Mouse (Mus musculus): ENCODE results near the gene Gorab.

The Gorab gene

GRCm38 (mm10) chr1:163403498-163404126 is at the start of gene Gorab:
Gene Gorab, minus strand, starts transcription at chr1:163403669.
- peak; percentile 94 for DNase-seq (ENCODE audit: low spot score)

GRCm38 (mm10) chr1:163443832-163444231 is 40.4 kb upstream of the Gorab start:
- no peak for DNase-seq (ENCODE audit: low spot score)

- no peak for DNase-seq (ENCODE audit: low spot score)
Measured at GRCm38 (mm10) chr1:163439002-163439401, 35.5 kb upstream of the Gorab start.

- no peak for DNase-seq (ENCODE audit: low spot score)
Measured at GRCm38 (mm10) chr1:163423467-163424014, 20.1 kb upstream of the Gorab start.

- no peak for DNase-seq (ENCODE audit: low spot score)
Measured at GRCm38 (mm10) chr1:163417191-163417590, 13.7 kb upstream of the Gorab start.

- DNase-seq (ENCODE audit: low spot score): no peak
Measured at GRCm38 (mm10) chr1:163414200-163414599, 10.7 kb upstream of the Gorab start.

GRCm38 (mm10) chr1:163406203-163406602 is 2.7 kb upstream of the Gorab start:
- DNase-seq (ENCODE audit: low spot score): no peak

- DNase-seq (ENCODE audit: low spot score): no peak
Measured at GRCm38 (mm10) chr1:163391321-163391720, 12.1 kb downstream of the Gorab start.

GRCm38 (mm10) chr1:163390044-163390443 is 13.4 kb downstream of the Gorab start:
- DNase-seq (ENCODE audit: low spot score): no peak

GRCm38 (mm10) chr1:163386196-163386595 is 17.3 kb downstream of the Gorab start:
- DNase-seq (ENCODE audit: low spot score): no peak

GRCm38 (mm10) chr1:163383442-163384027 is 19.9 kb downstream of the Gorab start:
- no peak for DNase-seq (ENCODE audit: low spot score)

- DNase-seq (ENCODE audit: low spot score): no peak
Measured at GRCm38 (mm10) chr1:163382048-163382719, 21.3 kb downstream of the Gorab start.

- DNase-seq (ENCODE audit: low spot score): no peak
Measured at GRCm38 (mm10) chr1:163380591-163380990, 22.9 kb downstream of the Gorab start.

- DNase-seq (ENCODE audit: low spot score): no peak
Measured at GRCm38 (mm10) chr1:163380072-163380471, 23.4 kb downstream of the Gorab start.

GRCm38 (mm10) chr1:163377924-163378323 is 25.5 kb downstream of the Gorab start:
- DNase-seq (ENCODE audit: low spot score): no peak

- DNase-seq (ENCODE audit: low spot score): no peak
Measured at GRCm38 (mm10) chr1:163376818-163377581, 26.5 kb downstream of the Gorab start.

- DNase-seq (ENCODE audit: low spot score): no peak
Measured at GRCm38 (mm10) chr1:163374455-163374854, 29.0 kb downstream of the Gorab start.

GRCm38 (mm10) chr1:163362202-163362601 is 41.3 kb downstream of the Gorab start:
- no peak for DNase-seq (ENCODE audit: low spot score)

GRCm38 (mm10) chr1:163361376-163361775 is 42.1 kb downstream of the Gorab start:
- DNase-seq (ENCODE audit: low spot score): no peak

GRCm38 (mm10) chr1:163360796-163361195 is 42.7 kb downstream of the Gorab start:
- no peak for DNase-seq (ENCODE audit: low spot score)

GRCm38 (mm10) chr1:163359521-163359920 is 43.9 kb downstream of the Gorab start:
- no peak for DNase-seq (ENCODE audit: low spot score)

- DNase-seq (ENCODE audit: low spot score): no peak
Measured at GRCm38 (mm10) chr1:163358165-163358564, 45.3 kb downstream of the Gorab start.

Data from yolk sac, embryonic 10.5 days (tissue).